Mouse (Mus musculus) myocyte (in vitro differentiated cells): Measurements from ENCODE around the gene Col4a3bp.

Source experiments
- CEBPB ChIP-seq: IDR thresholded peaks from 2 replicates; pipeline ENCODE4 v1.6.1; 2011; ENCODE audit warnings: mild to moderate bottlenecking, moderate library complexity; ENCODE audit not compliant: poor library complexity, insufficient read depth, severe bottlenecking
- E2F4 ChIP-seq: IDR thresholded peaks from one replicate; pipeline ENCODE4 v1.6.1; 2011; ENCODE audit warnings: mild to moderate bottlenecking, control low read depth, moderate library complexity; ENCODE audit not compliant: insufficient read depth
- MAX ChIP-seq: IDR thresholded peaks from one replicate; pipeline ENCODE4 v1.6.1; 2011; ENCODE audit warnings: low read depth, mild to moderate bottlenecking, control low read depth
- MYOD1 ChIP-seq, 3 experiments: IDR thresholded peaks; one replicate each; pipeline ENCODE4 v1.6.1; 2011; ENCODE audit warnings: control low read depth in 2 of 3, low read depth in 2 of 3, mild to moderate bottlenecking in 2 of 3, moderate library complexity in 1 of 3; ENCODE audit not compliant: insufficient read length in 2 of 3, control insufficient read depth in 1 of 3
- MYOG ChIP-seq, 3 experiments: IDR thresholded peaks; one replicate each; pipeline ENCODE4 v1.6.1; 2011; ENCODE audit warnings: control low read depth in 2 of 3, low read depth in 2 of 3, mild to moderate bottlenecking in 2 of 3; ENCODE audit not compliant: insufficient read length in 2 of 3, control insufficient read depth in 1 of 3, insufficient read depth in 1 of 3
- POLR2A ChIP-seq: IDR thresholded peaks from one replicate; pipeline ENCODE4 v1.6.1; 2011; ENCODE audit warnings: low read depth, mild to moderate bottlenecking, control low read depth, moderate library complexity; ENCODE audit not compliant: insufficient read length
- POLR2AphosphoS2 ChIP-seq: IDR thresholded peaks from one replicate; pipeline ENCODE4 v1.6.1; 2011; ENCODE audit warnings: low read depth, control low read depth; ENCODE audit not compliant: insufficient read length
- REST ChIP-seq: IDR thresholded peaks from one replicate; pipeline ENCODE4 v1.6.1; 2011; ENCODE audit warnings: mild to moderate bottlenecking, control low read depth, moderate library complexity; ENCODE audit not compliant: insufficient read depth, insufficient read length
- SRF ChIP-seq: IDR thresholded peaks from one replicate; pipeline ENCODE4 v1.6.1; 2011; ENCODE audit warnings: low read depth; ENCODE audit not compliant: control insufficient read depth, insufficient read length
- TCF12 ChIP-seq: IDR thresholded peaks from one replicate; pipeline ENCODE4 v1.6.1; 2011; ENCODE audit warnings: mild to moderate bottlenecking, control low read depth; ENCODE audit not compliant: poor library complexity, insufficient read depth, severe bottlenecking
- TCF3 ChIP-seq: IDR thresholded peaks from one replicate; pipeline ENCODE4 v1.6.1; 2011; ENCODE audit warnings: low read depth, control low read depth; ENCODE audit not compliant: insufficient read length
- USF1 ChIP-seq: IDR thresholded peaks from one replicate; pipeline ENCODE4 v1.6.1; 2011; ENCODE audit warnings: low read depth, mild to moderate bottlenecking, control low read depth, moderate library complexity

- no peak for TF ChIP-seq POLR2AphosphoS2
- TF ChIP-seq POLR2A = no peak
- TF ChIP-seq USF1 = no peak
- TF ChIP-seq MAX = no peak
- no peak for TF ChIP-seq REST
- no peak for TF ChIP-seq MYOD1 (IDR thresholded peaks at IDR 0.05; ENCODE audit: control insufficient read depth in 1 of 3, insufficient read length in 2 of 3, low read depth in 2 of 3)
- TF ChIP-seq TCF12 = no peak
- TF ChIP-seq TCF3 = no peak
- no peak for TF ChIP-seq E2F4
- no peak for TF ChIP-seq CEBPB
- TF ChIP-seq MYOG (IDR thresholded peaks at IDR 0.05; ENCODE audit: control insufficient read depth in 1 of 3, insufficient read depth in 1 of 3, insufficient read length in 2 of 3, low read depth in 2 of 3) = no peak
- TF ChIP-seq SRF = no peak
Measured at GRCm38 (mm10) chr13:96664419-96664974, 122.1 kb downstream of the Col4a3bp start.
